Mouse (Mus musculus) gonadal fat pad, adult 2 months (tissue): ENCODE measurements at regions not wholly inside any gene's neighbourhood (a gene's known extent, or its start where the extent isn't known, plus 50 kb on each side); places are given as distances from the start of the nearest gene placed in this dataset.
A peak's percentile ranks its signal among the peaks of the same experiment; 100 is the strongest.

ENCODE experiments used
- DNase-seq: peaks from one replicate; pipeline ENCODE4 v3.0.0-alpha.2; 2012; ENCODE audit warnings: low read depth

DNA sequence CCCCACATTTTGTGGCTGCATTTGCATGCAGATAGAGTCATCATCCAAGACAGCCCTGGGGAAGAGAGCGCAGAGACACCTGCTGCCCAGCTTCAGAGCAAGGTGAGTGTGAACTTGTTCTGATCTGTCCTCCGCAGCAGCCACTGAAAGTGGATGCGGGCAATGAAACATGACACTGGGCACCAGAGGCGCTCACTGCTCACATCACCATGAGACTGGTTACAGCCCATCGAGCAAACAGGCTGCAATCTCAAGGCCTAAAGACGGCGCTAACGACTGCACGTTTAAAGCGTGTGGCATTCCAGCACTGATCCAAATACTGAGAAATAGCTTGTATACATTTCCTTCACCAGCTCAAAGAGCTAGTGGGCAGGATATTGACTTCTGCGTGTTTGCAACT is 65.8 kb downstream of the Barhl2 start:
- DNase-seq, result no peak

DNA sequence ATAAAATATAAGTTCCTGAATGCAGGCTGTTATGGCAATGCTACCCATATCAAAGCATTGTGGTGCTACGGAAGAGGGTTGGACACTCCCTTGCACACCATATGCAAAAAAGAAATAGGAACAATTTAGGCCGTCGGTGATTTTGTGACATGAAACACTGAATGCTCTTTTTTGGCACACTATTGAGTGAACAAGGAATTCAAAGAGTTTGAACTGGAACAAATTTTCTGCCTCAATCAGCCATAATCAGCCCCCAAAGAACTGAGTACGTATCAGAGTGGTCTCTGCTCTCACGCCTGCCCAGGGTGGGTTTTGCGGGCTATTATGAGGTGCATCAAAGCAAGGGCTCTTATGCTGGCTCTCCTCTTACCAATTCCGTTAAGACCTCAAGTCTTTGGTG is 71.3 kb downstream of the Barhl2 start:
- no peak for DNase-seq

DNA sequence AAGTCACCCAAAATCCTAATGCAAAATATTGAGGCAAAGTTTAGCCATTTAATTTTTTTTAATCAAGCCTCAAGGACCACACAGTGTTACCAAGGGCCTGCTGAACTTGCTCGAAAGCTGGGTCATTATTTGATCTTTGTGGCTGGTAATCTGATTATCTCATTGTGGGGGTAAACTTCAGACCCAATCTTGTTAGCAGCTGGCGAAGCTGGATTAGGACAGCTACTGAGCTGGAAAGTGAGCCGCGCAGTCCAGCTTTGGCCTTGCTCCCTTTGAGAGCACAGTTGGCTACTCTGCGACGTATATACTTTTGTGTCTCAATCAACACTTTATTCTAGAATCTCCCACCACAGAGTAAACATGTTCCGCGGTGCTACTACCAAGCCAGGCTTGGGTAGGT is 72.1 kb downstream of the Barhl2 start:
- no peak for DNase-seq

DNA sequence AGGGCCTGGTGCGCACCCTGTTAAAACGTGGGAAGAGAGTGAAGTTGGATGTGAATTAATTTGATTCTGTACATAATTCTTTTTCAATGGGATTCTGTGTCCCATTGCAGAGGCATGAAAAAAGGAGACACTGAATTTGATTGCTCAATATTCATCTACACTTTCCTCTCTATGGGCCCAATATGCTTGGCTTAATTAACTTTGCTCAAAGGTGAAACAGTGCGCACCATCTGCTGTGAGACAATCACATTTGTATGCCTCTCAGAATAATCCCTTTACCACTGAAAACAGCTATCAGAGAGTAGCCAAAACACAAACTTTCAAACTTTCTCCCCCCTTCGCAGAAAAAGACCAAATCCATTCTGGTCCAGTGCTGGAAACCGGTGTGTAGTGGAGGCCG is 72.7 kb downstream of the Barhl2 start:
- DNase-seq, result no peak

DNA sequence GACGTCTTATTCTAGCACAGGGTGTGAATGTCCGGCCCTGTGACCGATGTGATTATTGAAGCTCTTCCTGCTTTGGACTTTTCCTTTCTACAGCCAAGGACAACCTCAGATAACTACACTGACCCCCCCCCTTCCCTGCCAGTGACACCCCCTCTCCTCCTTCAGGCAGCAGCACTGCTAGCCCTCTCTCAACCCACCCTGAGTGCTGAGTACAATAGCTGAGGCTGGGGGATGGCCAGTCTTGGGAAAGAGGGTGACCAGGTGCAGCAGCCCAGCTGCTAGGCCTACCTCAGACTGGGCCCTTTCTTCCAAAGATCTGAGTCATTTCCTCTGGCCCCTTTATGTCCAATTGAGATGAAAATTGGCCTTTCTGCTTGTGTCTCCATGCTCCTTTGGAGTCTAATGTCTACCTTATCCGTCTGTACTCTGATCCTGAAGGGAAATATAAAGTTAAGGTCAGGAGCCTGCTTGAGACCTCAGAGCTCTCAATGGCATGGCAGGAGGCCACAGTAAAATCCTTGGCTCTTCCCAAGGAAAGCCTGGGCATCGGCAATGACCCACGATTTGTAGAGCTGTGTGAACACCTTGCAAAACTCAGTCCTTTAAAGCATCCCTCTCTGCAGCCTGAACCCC is 73.7 kb downstream of the Barhl2 start:
- no peak for DNase-seq

DNA sequence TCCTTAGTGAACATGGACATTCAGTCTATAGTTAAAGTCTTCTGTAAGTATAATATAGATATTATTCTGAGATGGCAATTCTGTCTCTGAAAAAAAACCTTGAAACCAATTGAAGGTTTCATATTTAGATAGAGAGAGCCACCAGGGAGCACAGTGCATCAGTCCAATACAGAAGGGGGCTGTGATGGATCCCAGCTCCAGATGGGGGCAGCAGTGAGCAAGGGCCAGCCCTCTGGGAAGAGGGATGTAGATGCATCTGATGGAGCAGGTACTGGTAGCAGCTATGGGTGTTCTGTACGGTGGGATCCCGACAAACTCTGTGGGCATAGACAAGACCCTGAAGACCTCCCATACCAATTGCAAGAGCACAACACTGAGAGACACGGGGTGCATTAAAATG is 76.0 kb downstream of the Barhl2 start:
- DNase-seq, result no peak

DNA sequence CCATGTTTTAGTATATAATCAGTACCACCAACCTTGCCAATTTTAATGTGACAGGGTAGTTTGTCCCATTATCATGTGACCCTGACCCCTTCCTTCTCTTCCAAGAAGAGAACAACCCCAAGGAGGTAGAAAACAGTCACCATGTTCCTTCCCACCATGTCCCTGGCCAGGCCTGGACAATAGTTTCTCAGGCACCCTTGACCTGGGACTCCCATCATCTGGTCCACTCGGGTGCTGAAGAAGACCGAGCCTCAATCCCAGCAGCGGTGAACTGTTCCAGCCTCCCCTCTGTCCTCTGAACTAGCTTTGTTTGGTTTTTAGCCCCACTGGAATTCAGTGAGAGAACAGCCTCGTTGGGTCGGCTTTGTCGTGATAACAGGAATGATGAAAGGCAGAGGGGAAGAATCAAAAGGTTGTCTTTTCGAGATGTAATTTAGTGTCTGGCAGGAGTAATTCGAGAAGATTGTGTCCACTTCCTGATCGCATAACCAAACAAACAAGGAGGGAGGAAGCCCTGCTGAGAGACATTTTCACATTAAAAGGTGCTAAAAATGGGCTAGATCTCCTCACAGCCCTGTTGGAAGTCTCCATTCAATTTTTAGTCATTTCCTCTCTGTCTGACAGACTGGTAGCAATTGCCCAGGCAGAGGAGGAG is 77.2 kb downstream of the Barhl2 start:
- DNase-seq, result no peak

DNA sequence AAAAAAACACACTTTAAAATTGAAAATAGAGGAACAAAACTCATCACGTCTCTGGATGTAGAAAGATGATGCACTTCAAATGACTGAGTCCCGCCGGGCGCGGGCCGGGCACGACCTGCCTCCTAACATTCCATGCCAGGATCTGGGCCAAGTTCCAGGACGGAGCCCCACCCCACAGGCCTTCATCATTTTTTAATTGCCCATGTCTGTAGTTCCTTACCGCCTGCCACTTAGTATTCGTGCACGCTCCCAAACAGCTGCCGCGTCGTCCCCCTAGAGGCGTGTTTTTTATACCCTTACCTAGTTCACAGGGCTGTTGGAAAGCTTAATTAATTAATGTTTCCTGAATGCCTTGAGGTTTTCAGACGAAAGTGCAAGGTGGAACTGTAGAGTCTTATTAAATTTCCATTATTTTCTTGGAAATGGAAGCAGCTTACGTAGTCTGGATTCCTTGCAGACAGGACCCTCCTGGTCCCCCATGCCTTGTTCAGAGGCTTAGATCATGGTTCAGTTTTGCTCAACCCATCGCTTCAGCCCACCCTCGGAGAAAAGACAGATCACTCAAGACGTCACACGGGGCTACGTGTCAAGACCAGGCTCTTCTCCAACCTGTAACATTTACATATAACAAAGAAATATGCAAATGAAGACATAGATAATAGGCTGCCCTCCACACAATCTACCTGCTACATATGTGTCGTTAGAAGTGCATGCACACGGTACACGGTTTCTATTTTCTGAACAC is 81.0 kb downstream of the Barhl2 start:
- DNase-seq, result no peak

DNA sequence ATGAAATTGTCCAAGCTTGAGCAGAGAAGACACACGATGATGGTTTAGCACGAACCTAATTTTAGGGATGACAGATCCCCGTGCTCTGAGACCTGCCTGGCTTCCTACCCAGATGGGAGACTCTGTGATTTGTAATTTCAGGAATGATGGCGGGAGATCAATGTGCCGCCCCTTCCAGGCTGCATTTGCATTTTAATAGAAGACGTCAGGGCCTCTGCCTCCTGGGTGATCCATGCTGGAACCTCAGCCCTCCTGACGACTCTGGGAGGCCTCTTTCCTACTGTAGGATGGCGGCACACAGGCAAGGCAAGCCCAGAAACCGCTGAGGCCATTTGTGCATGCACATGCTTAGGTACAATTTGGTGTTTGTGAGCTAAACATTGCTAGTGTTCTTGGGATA is 90.1 kb downstream of the Barhl2 start:
- no peak for DNase-seq

DNA sequence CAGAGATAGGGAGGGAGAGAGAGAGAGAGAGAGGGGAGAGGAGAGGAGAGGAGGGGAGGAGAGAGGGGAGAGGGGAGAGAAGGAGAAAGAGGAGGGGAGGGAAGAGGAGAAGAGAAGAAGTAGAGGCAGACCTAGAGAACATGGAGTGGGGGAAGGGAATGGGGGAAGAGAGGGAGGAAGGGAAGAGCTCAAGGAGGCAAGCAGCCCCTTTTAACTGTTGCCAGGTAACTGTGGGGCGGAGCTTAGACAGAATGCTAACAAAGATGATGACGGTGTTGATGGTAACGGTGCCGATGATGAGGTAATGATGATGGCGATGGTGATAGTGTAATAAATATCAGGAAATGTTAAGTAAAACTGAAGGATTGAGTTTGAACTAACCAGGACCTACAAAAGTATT is 90.7 kb downstream of the Barhl2 start:
- no peak for DNase-seq

DNA sequence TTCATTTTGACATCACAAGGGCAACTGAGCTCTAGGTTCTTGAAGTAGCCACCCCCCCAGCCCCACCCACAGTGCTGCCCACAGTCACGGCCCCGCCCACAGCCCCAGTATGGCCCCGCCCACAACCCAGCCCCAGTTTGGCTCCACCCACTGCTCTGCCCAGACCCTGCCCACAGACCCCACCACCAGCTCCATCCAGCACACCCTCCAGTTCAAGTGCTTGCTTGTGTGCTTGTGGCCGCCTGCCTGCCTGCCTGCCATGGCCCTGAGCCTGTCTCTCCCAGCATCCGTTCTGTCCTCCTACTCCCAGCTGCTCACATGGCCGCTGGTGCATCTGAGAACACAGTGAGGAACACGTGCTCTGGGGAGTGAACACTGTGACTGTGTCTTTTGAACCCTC is 92.0 kb downstream of the Barhl2 start:
- no peak for DNase-seq

DNA sequence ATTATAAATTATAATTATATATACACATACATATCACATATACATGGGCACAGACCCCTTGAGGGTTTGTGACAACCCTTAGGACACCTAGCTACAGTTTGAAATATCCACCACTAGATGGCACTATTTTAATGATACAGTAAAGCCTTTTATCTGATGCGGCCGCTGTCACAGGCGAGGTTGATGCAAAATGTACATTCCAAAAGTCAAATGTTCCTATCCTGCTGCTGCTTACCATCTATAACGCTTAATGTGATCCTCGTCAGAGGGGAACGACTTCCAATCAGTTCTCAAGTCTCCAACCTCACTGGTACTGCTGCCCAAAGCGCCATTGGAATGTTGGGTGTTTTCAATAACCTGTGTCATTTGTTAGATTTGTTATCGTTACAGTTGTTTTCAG is 92.9 kb downstream of the Barhl2 start:
- DNase-seq, result no peak

DNA sequence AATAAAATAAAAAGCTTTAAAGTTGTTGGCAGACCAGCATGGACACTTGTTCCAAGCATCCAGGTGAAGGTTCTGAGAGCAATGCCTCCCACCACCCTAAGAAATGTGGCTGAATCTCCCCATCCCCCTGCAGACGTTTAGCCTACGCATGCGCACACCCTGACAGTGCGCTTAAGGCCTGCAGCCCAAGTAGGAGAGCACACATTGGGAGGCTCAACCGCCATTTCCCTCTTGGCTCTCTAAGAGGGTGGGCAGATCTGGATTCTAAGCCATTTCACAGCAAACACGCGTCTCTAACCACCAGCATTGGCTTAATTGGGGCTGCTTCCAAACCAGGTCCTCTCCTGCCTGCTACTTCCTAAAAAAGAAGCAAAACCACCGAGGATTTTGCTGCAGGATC is 106.6 kb downstream of the Barhl2 start:
- no peak for DNase-seq

DNA sequence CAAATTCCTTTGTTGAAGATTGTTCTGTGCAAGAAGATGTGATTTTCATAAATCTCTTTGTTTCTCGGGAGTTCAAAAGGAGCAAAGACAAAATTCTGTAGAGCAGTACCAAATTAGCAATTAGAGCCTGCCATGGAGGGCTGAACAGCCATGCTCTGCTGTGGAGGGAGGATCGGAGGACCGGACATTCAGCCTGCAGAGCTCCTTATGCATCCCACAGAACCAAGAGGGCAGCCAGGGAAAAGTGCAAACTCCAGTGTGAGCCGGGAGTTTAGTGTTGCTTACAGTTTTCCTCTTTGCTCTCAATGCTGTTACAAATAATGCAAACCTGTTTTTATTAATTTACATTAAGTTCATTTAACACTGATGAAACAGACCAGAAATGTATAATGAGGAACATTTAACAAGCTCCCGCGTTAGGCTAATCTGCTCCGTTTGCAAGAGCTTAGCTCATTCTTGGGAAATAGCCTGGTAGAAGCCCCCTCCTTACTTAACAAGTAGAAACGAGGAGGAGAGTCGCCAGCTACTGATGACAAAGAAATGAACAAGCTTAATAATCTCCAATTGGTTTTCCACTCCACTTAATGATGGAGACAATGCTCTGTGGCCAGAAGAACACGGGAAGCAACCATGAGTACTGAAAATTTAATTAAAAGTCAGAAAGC is 108.0 kb downstream of the Barhl2 start:
- no peak for DNase-seq

DNA sequence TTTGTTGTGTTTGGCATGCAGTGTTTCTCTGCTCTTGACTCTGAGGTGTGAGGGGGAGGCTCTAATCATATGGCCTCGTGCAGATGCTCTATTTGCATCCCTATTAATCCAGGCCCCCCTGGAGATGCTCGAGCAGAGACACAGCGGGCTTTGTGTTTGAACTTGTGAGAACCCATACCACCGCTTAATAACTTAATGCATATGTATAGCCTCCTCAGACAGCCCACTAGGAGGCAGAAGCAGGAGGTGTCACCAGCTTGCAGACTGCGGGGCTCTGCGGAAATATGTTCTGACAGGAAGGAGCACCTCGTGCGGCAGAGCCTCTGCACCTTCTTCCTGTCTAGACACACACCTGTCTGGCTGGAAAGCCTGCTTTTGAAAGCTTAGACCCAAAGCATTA is 113.7 kb downstream of the Barhl2 start:
- DNase-seq, result no peak

DNA sequence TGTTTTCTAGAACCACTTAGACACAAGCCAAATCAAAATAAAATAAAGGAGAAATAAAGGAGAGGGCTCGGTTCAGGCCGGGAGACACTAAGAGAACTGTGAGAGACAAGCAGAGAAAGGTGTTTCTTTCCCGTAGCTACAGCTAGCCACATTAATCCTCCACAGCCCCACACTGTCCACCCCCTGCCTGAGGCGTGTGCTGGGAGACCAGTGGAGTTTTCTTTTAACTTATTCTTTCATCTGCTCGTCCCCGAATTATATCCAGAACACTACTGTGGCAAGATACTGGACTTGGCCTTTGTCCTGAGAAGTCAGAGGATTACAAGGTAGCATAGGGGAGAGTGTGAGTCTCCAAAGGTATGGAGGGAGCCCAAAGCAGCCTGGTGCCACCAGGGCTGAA is 114.4 kb downstream of the Barhl2 start:
- no peak for DNase-seq

DNA sequence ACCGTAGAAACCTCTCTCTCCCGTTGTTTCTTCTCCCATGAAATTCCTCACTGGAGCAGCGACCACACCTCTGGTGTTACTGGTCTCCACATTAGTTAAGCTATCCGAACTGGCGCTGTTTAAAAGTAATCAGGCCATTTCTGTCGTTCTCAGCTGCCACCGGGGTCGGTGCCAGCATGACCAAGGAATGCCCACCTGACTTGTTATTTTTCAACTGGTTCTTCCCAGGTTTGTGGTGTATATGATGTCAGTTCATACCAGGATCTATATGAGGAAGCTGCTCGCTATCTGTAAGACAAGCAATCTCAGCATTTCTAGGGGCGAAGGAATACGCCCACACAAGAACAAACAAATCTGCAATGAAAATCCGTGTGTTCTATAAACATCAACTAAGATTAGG is 116.6 kb downstream of the Barhl2 start:
- DNase-seq, result no peak

DNA sequence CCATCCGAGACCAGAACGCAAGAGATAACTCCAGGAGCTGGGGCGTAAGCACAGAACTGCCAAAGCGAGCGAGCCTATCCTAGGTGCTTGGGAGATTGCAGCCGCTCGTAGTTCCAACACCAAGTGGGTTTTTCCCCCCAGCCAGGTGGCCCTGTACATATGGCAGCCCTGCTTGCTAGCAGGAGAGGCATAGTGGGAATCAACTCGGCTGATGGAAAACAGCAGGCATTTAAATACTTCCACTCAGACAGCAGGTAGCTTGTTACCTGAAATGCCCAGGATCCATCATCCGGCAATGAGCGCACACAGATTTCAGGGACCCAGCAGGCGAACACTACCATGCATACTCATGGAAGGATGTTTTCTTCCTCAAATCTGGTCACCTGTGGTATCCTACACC is 122.3 kb downstream of the Barhl2 start:
- no peak for DNase-seq

DNA sequence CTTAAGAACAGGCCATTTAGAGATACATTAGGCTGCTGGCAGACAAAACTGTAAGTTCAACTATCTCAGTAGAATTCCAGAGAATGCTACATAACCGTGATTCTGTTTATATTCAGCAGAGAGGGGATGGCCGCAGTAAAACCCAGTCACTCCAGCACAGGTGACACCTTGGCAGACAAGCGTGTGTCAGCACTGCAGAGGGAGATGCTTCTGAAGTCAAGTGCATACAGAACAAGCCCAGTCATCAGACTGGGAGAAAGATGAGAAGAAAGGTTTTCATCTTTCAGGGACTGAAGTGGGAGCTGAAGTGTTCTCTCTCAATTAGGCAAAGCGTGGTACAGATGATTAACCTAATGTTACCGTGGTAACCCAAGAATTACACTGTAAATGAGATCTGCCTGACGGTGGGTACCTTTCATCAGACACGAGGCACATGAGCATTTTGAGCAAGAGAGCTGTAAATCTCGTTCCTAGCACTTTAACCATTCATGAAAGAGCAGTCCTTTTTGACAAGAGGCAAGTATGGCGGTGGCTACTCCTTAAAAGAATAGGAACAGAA is 130.3 kb downstream of the Barhl2 start:
- DNase-seq, result no peak

DNA sequence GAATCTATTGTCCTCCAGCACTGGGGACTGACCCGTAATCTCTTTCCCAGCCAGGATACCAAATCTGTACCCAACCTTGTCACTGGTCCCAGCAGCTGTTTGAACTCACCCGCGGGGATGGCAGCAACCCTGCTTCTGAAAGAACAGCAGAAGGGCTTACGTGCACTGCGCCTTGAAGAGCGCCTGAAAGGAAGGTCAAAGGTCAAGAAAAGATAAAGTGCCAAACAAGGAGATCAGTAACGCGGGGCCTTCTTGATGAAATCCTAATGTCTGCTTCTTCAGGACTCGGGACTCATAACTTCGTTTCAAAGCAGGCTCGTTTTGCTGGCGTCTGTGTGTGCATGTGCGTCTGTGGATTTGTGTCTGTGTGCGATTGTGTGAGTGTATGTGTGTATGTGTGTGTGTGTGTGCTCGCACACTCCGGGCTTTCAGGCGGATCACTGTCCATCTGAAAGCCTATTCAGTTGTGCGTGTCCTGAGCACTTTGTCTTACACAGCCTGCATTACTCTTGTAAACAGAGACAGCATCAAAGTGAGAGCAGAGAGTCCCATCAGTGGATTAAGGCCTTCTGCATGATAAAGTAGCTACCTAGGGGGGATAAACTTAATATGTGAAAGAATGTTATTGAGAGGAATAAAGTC is 135.3 kb downstream of the Barhl2 start:
- DNase-seq, result no peak

DNA sequence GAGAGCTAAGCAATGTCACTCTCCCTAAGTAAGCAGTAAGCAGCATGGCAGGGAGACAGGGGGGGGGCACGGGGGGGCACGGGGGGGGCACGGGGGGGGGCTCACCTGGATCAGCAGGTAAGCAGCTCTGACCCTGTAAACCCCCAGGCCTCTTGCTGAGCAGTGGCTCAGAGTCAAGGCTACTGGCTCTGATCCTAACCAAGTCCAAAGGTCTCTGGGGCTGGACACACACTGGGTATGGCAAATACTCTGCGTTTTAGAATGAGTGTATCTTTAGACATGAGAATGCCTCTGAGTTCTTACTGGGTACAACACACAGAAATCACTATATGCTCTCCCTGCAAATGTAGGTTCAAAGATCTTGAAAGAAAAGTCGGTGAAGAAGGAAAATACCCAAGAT is 136.5 kb downstream of the Barhl2 start:
- DNase-seq, result no peak

DNA sequence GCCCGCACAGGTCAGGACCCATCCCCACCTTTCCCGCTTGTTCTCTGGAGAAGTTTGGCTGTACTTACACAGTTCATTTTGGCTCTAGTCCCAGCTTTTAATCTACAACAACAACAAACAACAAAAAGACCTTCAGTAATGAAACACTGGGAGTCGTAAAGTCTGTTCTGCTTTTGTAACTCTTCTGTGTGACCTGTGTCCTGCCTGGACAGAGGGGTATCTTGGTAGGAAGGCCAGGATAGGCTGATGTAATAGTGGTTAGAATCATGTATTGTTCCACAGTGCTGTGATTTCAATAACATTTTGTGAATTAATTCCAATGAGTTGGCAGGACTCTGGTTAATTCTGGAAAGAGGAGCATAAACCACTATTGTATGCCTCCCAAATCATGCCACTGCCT is 136.9 kb downstream of the Barhl2 start:
- peak; percentile 3 for DNase-seq
